Mouse (Mus musculus) spleen, postnatal 4 days (tissue): ENCODE measurements at regions not wholly inside any gene's neighbourhood (a gene's known extent, or its start where the extent isn't known, plus 50 kb on each side); places are given as distances from the start of the nearest gene placed in this dataset.

Source experiments
- DNase-seq, 2 experiments: peaks; one replicate each; pipeline ENCODE4 v3.0.0; 2022; ENCODE audit warnings: low spot score in 2 of 2

DNA sequence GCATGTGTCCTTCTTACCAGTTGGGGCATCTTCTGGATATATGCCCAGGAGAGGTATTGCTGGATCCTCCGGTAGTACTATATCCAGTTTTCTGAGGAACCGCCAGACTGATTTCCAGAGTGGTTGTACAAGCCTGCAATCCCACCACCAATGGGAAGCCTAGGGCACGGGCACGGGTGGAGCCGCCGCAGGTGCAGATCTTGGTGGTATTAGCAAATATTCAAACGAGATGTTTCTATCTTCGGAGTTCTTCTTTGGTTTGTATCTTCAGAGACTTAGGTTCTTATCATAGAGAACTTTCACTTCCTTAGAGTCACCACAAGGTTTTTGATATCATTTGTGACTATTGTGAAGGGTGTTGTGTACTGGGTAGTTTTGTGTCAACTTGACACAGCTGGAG, 103.1 kb downstream of the Btbd35f12 start:
- peak; percentile 13 to 85 for DNase-seq
